Mouse (Mus musculus) ES-Bruce4 (cell line): ENCODE results near the gene Gucd1.

Source experiments
- CTCF ChIP-seq: IDR thresholded peaks from one replicate; pipeline ENCODE4 v1.8.1; 2011; ENCODE audit warnings: low read depth, low read length
- EP300 ChIP-seq: IDR thresholded peaks from 2 replicates; pipeline ENCODE4 v1.6.1; 2011; ENCODE audit warnings: low read depth, low read length; ENCODE audit not compliant: insufficient read depth

GRCm38 (mm10) chr10:75337231-75337630 lies 180.5 kb downstream of the Gucd1 start:
- TF ChIP-seq CTCF = no peak
- no peak for TF ChIP-seq EP300
